Mouse (Mus musculus): Measurements from ENCODE around the gene Taf13. TPM values are rescaled to one million over a fixed set of nuclear protein-coding genes. Genes with fewer than 3 reads are reported as not detected.

Taf13 gene
- polyA plus RNA-seq, 1 experiment from 2014 or later = 47.1 TPM

DNA sequence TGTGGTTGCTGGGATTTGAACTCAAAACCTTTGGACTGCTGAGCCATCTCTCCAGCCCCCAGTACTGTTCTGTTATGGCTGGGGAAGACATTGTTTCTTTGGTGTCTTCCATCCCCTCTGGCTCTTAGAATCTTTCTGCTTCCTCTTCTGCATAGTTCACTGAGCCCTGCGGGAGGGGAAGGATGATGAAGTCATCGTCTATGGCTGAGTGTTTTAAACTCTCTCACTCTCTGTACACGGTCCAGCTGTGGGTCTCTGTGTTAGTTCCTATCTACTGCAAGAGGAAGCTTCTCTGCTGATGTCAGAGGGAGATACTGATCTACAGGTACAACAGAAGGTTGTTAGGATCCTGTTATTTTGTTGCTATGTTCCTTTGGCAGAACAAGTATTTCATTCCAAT lies 37.4 kb downstream of the Taf13 start:
- Histone ChIP-seq H3K4me1 (ENCODE audit: control insufficient read depth, insufficient read depth, low read length) (no peaks in the 10 kb centered on the region), H3K36me3 (ENCODE audit: control insufficient read depth, insufficient read depth, low read length) (no peaks in the 10 kb centered on the region), H3K9ac (ENCODE audit: low read length) (no peak overlapping the region), H3K9me3 (replicated peaks; ENCODE audit: control insufficient read depth, low read length) (no peaks in the 10 kb centered on the region), H3K27ac (ENCODE audit: low read length) (no peak overlapping the region), H3K27me3 (ENCODE audit: control insufficient read depth, insufficient read depth, low read length) (no peaks in the 10 kb centered on the region), H3K4me2 (ENCODE audit: low read depth, low read length) (no peak overlapping the region), H3K4me3 (replicated peaks; ENCODE audit: low read length) (no peak overlapping the region)
- WGBS = 38% methylated on average over 3 of the region's 3 CpGs
- no peak for ATAC-seq (ENCODE audit: insufficient read depth, low FRiP score)

Small RNA genes within 50 kb of the gene (microRNA-seq; reads per million reads assigned to microRNA genes)
- not detected for gene Gm22860

Other genes starting within 250 kb of the Taf13 start
- gene Mybphl, start 206.8 kb upstream of the Taf13 start, polyA plus RNA-seq (2015; fragmentation: Nextera tagmentation; extraction: Ambion mirVana) = not detected in 2 replicates
- 35.6 and 36.7 TPM in 2 replicates for gene Psrc1, start 187.9 kb upstream of the Taf13 start, polyA plus RNA-seq (2015; fragmentation: Nextera tagmentation; extraction: Ambion mirVana)
- 14.4 and 17.4 TPM in 2 replicates for gene Celsr2, start 156.1 kb upstream of the Taf13 start, polyA plus RNA-seq (2015; fragmentation: Nextera tagmentation; extraction: Ambion mirVana)
- gene Sars, start 126.5 kb upstream of the Taf13 start, polyA plus RNA-seq (2015; fragmentation: Nextera tagmentation; extraction: Ambion mirVana) = 144 and 146 TPM in 2 replicates
- not detected in 2 replicates for gene 1700013F07Rik, start 37.5 kb upstream of the Taf13 start, polyA plus RNA-seq (2015; fragmentation: Nextera tagmentation; extraction: Ambion mirVana)
- 35.4 and 36.3 TPM in 2 replicates for gene 5330417C22Rik, start 35.2 kb upstream of the Taf13 start, polyA plus RNA-seq (2015; fragmentation: Nextera tagmentation; extraction: Ambion mirVana)
- 45.6 and 47.3 TPM in 2 replicates for gene Tmem167b, start 9.2 kb upstream of the Taf13 start, polyA plus RNA-seq (2015; fragmentation: Nextera tagmentation; extraction: Ambion mirVana)
- 14.3 and 14.9 TPM in 2 replicates for gene Wdr47, start 19.6 kb downstream of the Taf13 start, polyA plus RNA-seq (2015; fragmentation: Nextera tagmentation; extraction: Ambion mirVana)
- gene Clcc1, start 82.2 kb downstream of the Taf13 start, polyA plus RNA-seq (2015; fragmentation: Nextera tagmentation; extraction: Ambion mirVana) = 74.3 and 81.4 TPM in 2 replicates
- 51.3 and 57.7 TPM in 2 replicates for gene Gpsm2, start 150.6 kb downstream of the Taf13 start, polyA plus RNA-seq (2015; fragmentation: Nextera tagmentation; extraction: Ambion mirVana)
- gene Aknad1, start 168.0 kb downstream of the Taf13 start, polyA plus RNA-seq (2015; fragmentation: Nextera tagmentation; extraction: Ambion mirVana) = 0.49 and 0.97 TPM in 2 replicates